Mouse (Mus musculus) hindbrain, postnatal 0 days (tissue): ENCODE results near the gene Vezf1. TPM values are rescaled to one million over a fixed set of nuclear protein-coding genes. Genes with fewer than 3 reads are reported as not detected.
A peak's percentile ranks its signal among the peaks of the same experiment; 100 is the strongest.

Experiments used
- ATAC-seq: fragments of 200-750 bp; cut with Nextera tagmentation; 2 replicates; pipeline ENCODE4 v1.8.0; 2017; ENCODE audit warnings: mild to moderate bottlenecking, moderate TSS enrichment, moderate library complexity
- DNase-seq: peaks from one replicate; pipeline ENCODE4 v3.0.0-alpha.2; 2015; ENCODE audit warnings: low spot score
- H3K27ac ChIP-seq: fragments of 300-500 bp; sonication (generic); 2 replicates; pipeline ENCODE4 v1.5.1; 2014; ENCODE audit warnings: mild to moderate bottlenecking
- H3K27me3 ChIP-seq: fragments of 300-500 bp; sonication (generic); 2 replicates; pipeline ENCODE4 v1.6.1; 2014; ENCODE audit warnings: low read length, mixed read lengths; ENCODE audit not compliant: insufficient read depth
- H3K36me3 ChIP-seq: fragments of 300-500 bp; sonication (generic); 2 replicates; pipeline ENCODE4 v1.6.1; 2014; ENCODE audit warnings: low read length, mixed read lengths; ENCODE audit not compliant: insufficient read depth
- H3K4me1 ChIP-seq: fragments of 300-500 bp; sonication (generic); 2 replicates; pipeline ENCODE4 v1.6.1; 2014; ENCODE audit warnings: antibody characterized with exemption, low read length, mixed read lengths; ENCODE audit not compliant: insufficient read depth
- H3K4me2 ChIP-seq: fragments of 300-500 bp; sonication (generic); 2 replicates; pipeline ENCODE4 v1.6.1; 2014; ENCODE audit warnings: low read depth, mild to moderate bottlenecking, low read length, moderate library complexity, mixed read lengths
- H3K4me3 ChIP-seq: fragments of 300-500 bp; sonication (generic); 2 replicates; pipeline ENCODE4 v1.5.1; 2014; ENCODE audit warnings: low read length
- H3K9ac ChIP-seq: fragments of 300-500 bp; sonication (generic); replicated peaks from 2 replicates; pipeline ENCODE4 v1.6.1; 2014; ENCODE audit warnings: mild to moderate bottlenecking, low read length, moderate library complexity, mixed read lengths
- H3K9me3 ChIP-seq: fragments of 300-500 bp; sonication (generic); 2 replicates; pipeline ENCODE4 v1.6.1; 2016; ENCODE audit warnings: low read length, mixed read lengths
- CTCF ChIP-seq: IDR thresholded peaks from 2 replicates; pipeline ENCODE4 v1.5.1; 2016; ENCODE audit warnings: antibody characterized with exemption, control low read depth, low read depth
- WGBS: fragments of 180-500 bp; shearing (Covaris S2); extraction: QIAGEN DNeasy Blood & Tissue Kit; methylation state at CpG from one replicate; pipeline ENCODE4 v1.1.7; 2014; 5-methylcytosine and 5-hydroxymethylcytosine counted together
- polyA plus RNA-seq: library from polyadenylated mRNA; unstranded; fragments of >200 nt; fragmentation: Nextera tagmentation; extraction: Ambion mirVana; gene quantifications from 2 replicates; pipeline ENCODE4 v1.2.1, GENCODE M21; 2015
- total RNA-seq: library from RNA; depleted of rRNA; stranded (reverse); fragments of >200 nt; gene quantifications from 2 replicates; pipeline ENCODE4 v1.2.3, GENCODE M21; 2014; rRNA removed

The Vezf1 gene
- total and polyA plus RNA-seq, 2 experiments from 2014 or later = 31.9 to 33.5 TPM

GRCm38 (mm10) chr11:88129935-88130334 is 61.9 kb downstream of the Vezf1 start:
- H3K4me1 ChIP-seq = peaks cover 7% of the 10 kb centered on the region; the same call in 1 of the 2 replicates
- H3K27ac ChIP-seq = no peak overlapping the region
- no peak overlapping the region for H3K4me3 ChIP-seq
- no peaks in the 10 kb centered on the region for H3K27me3 ChIP-seq
- DNase-seq = no peak
- ATAC-seq = no peak
- H3K4me2 ChIP-seq = no peak overlapping the region
- H3K9ac ChIP-seq = no peak overlapping the region
- TF ChIP-seq CTCF = no peak
- H3K36me3 ChIP-seq = no peaks in the 10 kb centered on the region
- WGBS = 76% methylated on average over 10 of the region's 10 CpGs
- no peaks in the 10 kb centered on the region for H3K9me3 ChIP-seq

GRCm38 (mm10) chr11:88131847-88132246 is 63.8 kb downstream of the Vezf1 start:
- Histone ChIP-seq H3K36me3 (no peaks in the 10 kb centered on the region), H3K4me1 (0 out of 2 replicates have a peak, but pooled peaks cover 4% of the 10 kb centered on the region), H3K9me3 (no peaks in the 10 kb centered on the region), H3K4me3 (no peak overlapping the region), H3K27me3 (no peaks in the 10 kb centered on the region), H3K9ac (no peak overlapping the region), H3K4me2 (no peak overlapping the region), H3K27ac (peak overlapping the region; percentile 56; the same call in 1 of the 2 replicates)
- WGBS = 43% methylated on average over 8 of the region's 8 CpGs
- no peak for TF ChIP-seq CTCF
- peak; percentile 39 for DNase-seq
- ATAC-seq = peak; percentile 21; the same call in 1 of the 2 replicates

Other genes starting within 250 kb of the Vezf1 start
- gene Lpo, start 240.0 kb upstream of the Vezf1 start, total RNA-seq = 3.4 and 4.9 TPM in 2 replicates
- 3.3 and 4.3 TPM in 2 replicates for gene Lpo, start 240.0 kb upstream of the Vezf1 start, polyA plus RNA-seq
- gene Mks1, start 215.1 kb upstream of the Vezf1 start, total RNA-seq = 10.2 and 17.4 TPM in 2 replicates
- gene Mks1, start 215.1 kb upstream of the Vezf1 start, polyA plus RNA-seq = 8.0 and 8.4 TPM in 2 replicates
- 0.68 and 0.89 TPM in 2 replicates for gene Epx, start 192.7 kb upstream of the Vezf1 start, total RNA-seq
- 1.6 and 2.2 TPM in 2 replicates for gene Epx, start 192.7 kb upstream of the Vezf1 start, polyA plus RNA-seq
- gene Olfr462, start 176.0 kb upstream of the Vezf1 start, total RNA-seq = not detected in 2 replicates
- gene Olfr462, start 176.0 kb upstream of the Vezf1 start, polyA plus RNA-seq = not detected in 2 replicates
- not detected in 2 replicates for gene Olfr463, start 170.9 kb upstream of the Vezf1 start, total RNA-seq
- gene Olfr463, start 170.9 kb upstream of the Vezf1 start, polyA plus RNA-seq = not detected in 2 replicates
- 0.29 and 0.37 TPM in 2 replicates for gene Olfr464, start 147.3 kb upstream of the Vezf1 start, total RNA-seq
- 0.16 TPM in 1 of 2 replicates, not detected in the other for gene Olfr464, start 147.3 kb upstream of the Vezf1 start, polyA plus RNA-seq
- gene Dynll2, start 80.7 kb upstream of the Vezf1 start, total RNA-seq = 51.3 and 62.1 TPM in 2 replicates
- 59.7 and 60.5 TPM in 2 replicates for gene Dynll2, start 80.7 kb upstream of the Vezf1 start, polyA plus RNA-seq
- gene Srsf1, start 20.9 kb upstream of the Vezf1 start, total RNA-seq = 277 and 332 TPM in 2 replicates
- 124 and 130 TPM in 2 replicates for gene Srsf1, start 20.9 kb upstream of the Vezf1 start, polyA plus RNA-seq
- gene Cuedc1, start 29.8 kb downstream of the Vezf1 start, total RNA-seq = 33.6 and 44.6 TPM in 2 replicates
- 35.8 and 40.9 TPM in 2 replicates for gene Cuedc1, start 29.8 kb downstream of the Vezf1 start, polyA plus RNA-seq
- 29.0 and 48.7 TPM in 2 replicates for gene Mrps23, start 136.1 kb downstream of the Vezf1 start, total RNA-seq
- gene Mrps23, start 136.1 kb downstream of the Vezf1 start, polyA plus RNA-seq = 66.4 and 67.1 TPM in 2 replicates
- gene Ccdc182, start 225.8 kb downstream of the Vezf1 start, total RNA-seq = not detected in 2 replicates
- 0.15 TPM in 1 of 2 replicates, not detected in the other for gene Ccdc182, start 225.8 kb downstream of the Vezf1 start, polyA plus RNA-seq